Mouse (Mus musculus) heart, embryonic 10.5 days (tissue): Measurements from ENCODE around the gene Cpb2. TPM values are rescaled to one million over a fixed set of nuclear protein-coding genes. Genes with fewer than 3 reads are reported as not detected.

Experiments
- DNase-seq: peaks from one replicate; pipeline ENCODE4 v3.0.0-alpha.2; 2017; ENCODE audit warnings: low spot score
- H3K27ac ChIP-seq: fragments of 300-500 bp; sonication (generic); 2 replicates; pipeline ENCODE4 v1.5.1; 2016; ENCODE audit warnings: mild to moderate bottlenecking
- H3K27me3 ChIP-seq: fragments of 300-500 bp; sonication (generic); 2 replicates; pipeline ENCODE4 v1.6.1; 2016; ENCODE audit warnings: mild to moderate bottlenecking; ENCODE audit not compliant: poor library complexity, insufficient read depth, severe bottlenecking
- H3K36me3 ChIP-seq: fragments of 300-500 bp; sonication (generic); 2 replicates; pipeline ENCODE4 v1.6.1; 2016; ENCODE audit warnings: mild to moderate bottlenecking, moderate library complexity
- H3K4me1 ChIP-seq: fragments of 300-500 bp; sonication (generic); 2 replicates; pipeline ENCODE4 v1.6.1; 2016; ENCODE audit warnings: mild to moderate bottlenecking
- H3K4me3 ChIP-seq: fragments of 300-500 bp; sonication (generic); 2 replicates; pipeline ENCODE4 v1.5.1; 2016; ENCODE audit warnings: mild to moderate bottlenecking, moderate library complexity
- H3K9me3 ChIP-seq: fragments of 300-500 bp; sonication (generic); 2 replicates; pipeline ENCODE4 v1.6.1; 2016; ENCODE audit warnings: mild to moderate bottlenecking, moderate library complexity
- WGBS: fragments of 180-500 bp; shearing (Covaris S2); methylation state at CpG from one replicate; pipeline ENCODE4 v1.1.7; 2016; 5-methylcytosine and 5-hydroxymethylcytosine counted together
- polyA plus RNA-seq: library from polyadenylated mRNA; unstranded; fragments of >200 nt; fragmentation: Nextera tagmentation; extraction: Ambion mirVana; gene quantifications from 2 replicates; pipeline ENCODE4 v1.2.1, GENCODE M21; 2016

Cpb2 gene
- polyA plus RNA-seq: 0.22 and 5.8 TPM in 2 replicates

DNA sequence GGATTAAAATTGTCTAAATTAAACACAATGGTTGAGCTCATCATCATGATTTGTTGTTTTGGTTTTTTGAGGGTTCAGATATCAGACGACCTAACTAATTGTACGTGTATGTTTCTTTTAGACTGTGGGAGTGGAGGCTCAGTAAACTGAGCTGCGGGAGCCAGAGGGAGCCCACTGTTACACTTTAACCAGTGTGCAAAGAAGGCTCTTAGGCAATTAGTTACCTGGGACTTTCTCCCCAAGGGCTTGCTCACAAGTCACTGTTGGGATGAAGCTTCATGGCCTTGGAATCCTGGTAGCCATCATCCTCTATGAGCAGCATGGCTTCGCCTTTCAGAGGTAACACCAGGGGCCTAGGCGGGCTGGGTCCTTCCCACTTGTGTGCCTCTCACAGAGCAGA lies at the start of gene Cpb2:
Cpb2 (plus strand) TSS at position 201 of the 400 bp plus-strand sequence.
- Histone ChIP-seq H3K9me3 (no peaks in the 10 kb centered on the region), H3K27me3 (no peaks in the 10 kb centered on the region), H3K27ac (no peak within 1 kb of the TSS), H3K4me1 (no peaks in the 10 kb centered on the region), H3K4me3 (no peak within 1 kb of the TSS), H3K36me3 (no peaks in the 10 kb centered on the region)
- 84% methylated on average over 5 of the region's 5 CpGs for WGBS
- DNase-seq: no peak

GRCm38 (mm10) chr14:75192427-75192826 lies 49.7 kb upstream of the Cpb2 start:
- Histone ChIP-seq H3K4me3 (no peak overlapping the region), H3K27me3 (no peaks in the 10 kb centered on the region), H3K27ac (no peak overlapping the region), H3K36me3 (no peaks in the 10 kb centered on the region), H3K4me1 (peaks cover 7% of the 10 kb centered on the region), H3K9me3 (no peaks in the 10 kb centered on the region)
- no peak for DNase-seq
- WGBS: 72% methylated on average over 10 of the region's 10 CpGs

DNA sequence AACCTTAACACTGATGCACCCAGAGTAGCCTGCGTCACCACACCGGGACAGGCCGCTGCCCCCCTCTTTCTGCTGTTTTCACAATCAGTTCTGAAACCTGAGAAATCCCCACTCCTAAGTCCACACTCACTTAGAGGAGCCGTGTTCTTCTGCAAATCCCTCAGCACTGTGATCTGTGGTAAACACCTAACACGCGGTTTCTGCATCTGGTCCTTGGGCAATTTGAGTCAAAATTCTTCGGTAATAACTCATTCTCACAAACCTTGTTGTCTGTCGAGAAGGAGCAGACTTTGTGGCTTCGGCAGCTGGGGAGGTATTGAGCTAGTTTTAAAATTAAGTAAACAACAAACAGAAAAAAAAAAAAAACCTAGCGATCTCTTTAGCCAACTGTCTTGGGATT lies 49.2 kb upstream of the Cpb2 start:
- no peak for DNase-seq
- no peak overlapping the region for H3K4me3 ChIP-seq
- no peaks in the 10 kb centered on the region for H3K27me3 ChIP-seq
- H3K27ac ChIP-seq: no peak overlapping the region
- no peaks in the 10 kb centered on the region for H3K9me3 ChIP-seq
- H3K36me3 ChIP-seq: no peaks in the 10 kb centered on the region
- H3K4me1 ChIP-seq: peaks cover 12% of the 10 kb centered on the region
- WGBS: 80% methylated on average over 10 of the region's 10 CpGs

- DNase-seq: no peak
- no peaks in the 10 kb centered on the region for H3K9me3 ChIP-seq
- 92% methylated on average over 5 of the region's 5 CpGs for WGBS
- peaks cover 3% of the 10 kb centered on the region; the same call in 1 of the 2 replicates for H3K36me3 ChIP-seq
- H3K4me3 ChIP-seq: no peak overlapping the region
- no peak overlapping the region for H3K27ac ChIP-seq
- H3K4me1 ChIP-seq: peaks cover 12% of the 10 kb centered on the region
- H3K27me3 ChIP-seq: no peaks in the 10 kb centered on the region
Observed at GRCm38 (mm10) chr14:75195530-75195929, 46.6 kb upstream of the Cpb2 start.

- H3K27me3 ChIP-seq: no peaks in the 10 kb centered on the region
- 41% methylated on average over 5 of the region's 5 CpGs for WGBS
- H3K4me3 ChIP-seq: no peak overlapping the region
- no peaks in the 10 kb centered on the region for H3K9me3 ChIP-seq
- H3K27ac ChIP-seq: no peak overlapping the region
- H3K4me1 ChIP-seq: peaks cover 12% of the 10 kb centered on the region
- H3K36me3 ChIP-seq: peaks cover 6% of the 10 kb centered on the region; the same call in 1 of the 2 replicates
- DNase-seq: no peak
Observed at GRCm38 (mm10) chr14:75197027-75197426, 45.1 kb upstream of the Cpb2 start.

DNA sequence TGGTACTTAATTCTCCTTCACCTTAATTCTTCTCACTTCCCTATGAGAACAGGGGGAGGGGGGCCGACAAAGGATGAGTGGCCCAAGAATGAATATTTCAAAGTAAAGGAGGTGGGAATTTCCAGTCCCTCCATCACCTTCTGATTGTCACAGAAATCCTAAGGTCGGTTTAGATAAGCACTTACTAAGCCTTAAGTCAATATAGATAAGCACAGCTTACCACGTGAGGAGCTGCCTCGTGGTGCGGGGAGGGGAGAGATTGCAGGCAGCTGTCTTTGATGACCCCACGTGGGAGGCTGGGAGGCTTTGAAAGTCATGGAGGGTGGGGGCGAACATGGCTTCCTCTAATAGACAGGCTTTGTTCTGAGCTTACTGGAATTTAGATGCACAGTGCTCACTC lies 44.4 kb upstream of the Cpb2 start:
- no peaks in the 10 kb centered on the region for H3K9me3 ChIP-seq
- DNase-seq: no peak

DNA sequence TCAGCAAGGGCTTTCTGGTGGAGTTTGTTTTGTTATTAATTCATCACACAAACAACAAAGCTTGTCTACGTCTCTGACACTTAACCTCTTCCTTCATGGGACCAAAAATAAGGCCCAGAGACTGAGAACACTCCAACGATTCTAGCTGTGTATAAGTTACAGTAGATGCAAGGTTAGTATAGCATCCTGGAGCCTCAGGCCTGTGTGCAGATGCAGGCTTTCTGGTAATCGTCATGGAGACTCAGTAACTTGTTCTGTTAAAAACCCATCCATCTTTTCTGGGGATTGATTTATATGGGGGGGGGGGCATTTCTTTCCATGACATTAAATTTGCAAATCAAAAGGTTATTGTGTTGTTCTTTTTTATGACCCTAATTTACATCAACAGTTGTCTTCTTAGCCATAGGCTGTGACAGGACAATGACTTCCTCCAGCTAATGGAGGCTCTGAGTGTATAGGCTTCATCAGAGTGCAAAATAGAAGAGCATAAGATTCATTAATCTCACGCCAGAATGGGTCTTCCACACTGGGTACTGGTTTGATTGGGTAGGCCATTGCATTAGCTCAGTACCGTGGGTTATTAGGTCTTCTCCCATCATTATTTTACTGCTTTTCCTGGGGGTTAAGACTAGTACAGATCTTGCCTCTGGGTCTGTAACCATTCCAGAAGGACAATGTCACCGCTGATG lies 36.6 kb upstream of the Cpb2 start:
- WGBS: 77% methylated on average over 6 of the region's 6 CpGs

More for the DNA sequence above, 44.4 kb upstream of the Cpb2 start:
- Histone ChIP-seq H3K4me3 (no peak overlapping the region), H3K4me1 (peaks cover 12% of the 10 kb centered on the region), H3K27ac (peak overlapping the region; percentile 16; the same call in 1 of the 2 replicates), H3K27me3 (no peaks in the 10 kb centered on the region), H3K36me3 (peaks cover 6% of the 10 kb centered on the region; the same call in 1 of the 2 replicates)
- 19% methylated on average over 7 of the region's 7 CpGs for WGBS

GRCm38 (mm10) chr14:75206307-75206706 lies 35.8 kb upstream of the Cpb2 start:
- 90% methylated on average over 4 of the region's 4 CpGs for WGBS
- H3K4me3 ChIP-seq: no peak overlapping the region
- H3K27ac ChIP-seq: no peak overlapping the region
- H3K36me3 ChIP-seq: peaks cover 4% of the 10 kb centered on the region; the same call in 1 of the 2 replicates
- H3K27me3 ChIP-seq: no peaks in the 10 kb centered on the region
- no peak for DNase-seq
- H3K4me1 ChIP-seq: no peaks in the 10 kb centered on the region
- H3K9me3 ChIP-seq: no peaks in the 10 kb centered on the region

More for the DNA sequence above, 36.6 kb upstream of the Cpb2 start:
- H3K27ac ChIP-seq: no peak overlapping the region
- H3K27me3 ChIP-seq: no peaks in the 10 kb centered on the region
- H3K36me3 ChIP-seq: peaks cover 3% of the 10 kb centered on the region; the same call in 1 of the 2 replicates
- no peak overlapping the region for H3K4me3 ChIP-seq
- no peaks in the 10 kb centered on the region for H3K9me3 ChIP-seq
- H3K4me1 ChIP-seq: no peaks in the 10 kb centered on the region
- DNase-seq: no peak

DNA sequence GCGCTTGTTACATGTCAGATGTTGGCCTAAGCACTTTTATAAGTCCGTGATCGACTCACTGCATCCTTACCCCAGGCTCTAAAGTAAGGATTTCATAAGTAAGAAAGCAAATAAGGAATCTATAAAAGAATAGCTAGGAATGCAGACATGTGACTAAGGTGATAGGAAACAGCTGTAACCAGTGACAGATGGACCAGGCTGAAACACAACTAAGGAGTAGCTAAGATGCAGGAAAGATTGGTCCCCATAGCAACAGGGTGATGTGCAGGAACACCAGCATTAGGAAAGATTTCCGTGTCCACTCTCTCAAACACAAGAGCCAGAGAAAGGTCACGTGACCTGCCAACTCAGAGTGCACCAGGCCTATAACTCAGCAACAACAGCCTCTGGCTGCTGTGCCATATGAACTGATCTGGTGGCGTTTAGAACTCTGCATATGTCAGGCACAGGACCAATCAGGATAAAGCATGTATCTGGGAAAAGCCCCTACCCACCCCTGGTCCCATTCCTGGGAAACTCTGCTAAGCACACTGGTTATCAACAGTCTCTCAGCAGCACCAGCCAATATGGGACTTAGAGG lies 33.4 kb upstream of the Cpb2 start:
- WGBS: 79% methylated on average over 6 of the region's 6 CpGs
- DNase-seq: no peak

DNA sequence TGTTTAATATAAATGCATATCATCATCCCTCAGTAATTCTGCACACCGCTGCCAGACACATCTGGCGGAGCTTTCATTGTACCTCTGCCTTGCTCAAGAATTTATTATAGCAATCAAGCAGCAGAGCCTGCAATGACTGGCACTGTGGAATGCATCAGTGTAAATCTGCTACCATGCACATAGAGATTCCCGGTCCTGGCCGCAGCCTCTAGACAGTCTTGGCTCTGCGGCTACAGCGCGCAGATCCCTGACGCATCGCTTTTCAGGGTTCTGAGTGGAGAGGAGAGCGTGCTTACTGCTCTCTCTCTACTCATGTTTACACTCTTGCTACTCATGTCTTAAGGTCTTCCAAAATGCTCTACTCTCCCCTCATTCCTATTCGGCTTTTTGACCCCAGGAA lies 28.3 kb upstream of the Cpb2 start:
- WGBS: 88% methylated on average over 11 of the region's 11 CpGs
- Histone ChIP-seq H3K9me3 (no peaks in the 10 kb centered on the region), H3K4me1 (no peaks in the 10 kb centered on the region), H3K27ac (no peak overlapping the region), H3K27me3 (no peaks in the 10 kb centered on the region), H3K36me3 (peaks cover 3% of the 10 kb centered on the region; the same call in 1 of the 2 replicates), H3K4me3 (no peak overlapping the region)
- DNase-seq: no peak

More for the DNA sequence above, 33.4 kb upstream of the Cpb2 start:
- H3K4me1 ChIP-seq: no peaks in the 10 kb centered on the region
- H3K27me3 ChIP-seq: no peaks in the 10 kb centered on the region
- no peaks in the 10 kb centered on the region for H3K9me3 ChIP-seq
- no peak overlapping the region for H3K27ac ChIP-seq
- H3K36me3 ChIP-seq: peaks cover 3% of the 10 kb centered on the region; the same call in 1 of the 2 replicates
- no peak overlapping the region for H3K4me3 ChIP-seq

DNA sequence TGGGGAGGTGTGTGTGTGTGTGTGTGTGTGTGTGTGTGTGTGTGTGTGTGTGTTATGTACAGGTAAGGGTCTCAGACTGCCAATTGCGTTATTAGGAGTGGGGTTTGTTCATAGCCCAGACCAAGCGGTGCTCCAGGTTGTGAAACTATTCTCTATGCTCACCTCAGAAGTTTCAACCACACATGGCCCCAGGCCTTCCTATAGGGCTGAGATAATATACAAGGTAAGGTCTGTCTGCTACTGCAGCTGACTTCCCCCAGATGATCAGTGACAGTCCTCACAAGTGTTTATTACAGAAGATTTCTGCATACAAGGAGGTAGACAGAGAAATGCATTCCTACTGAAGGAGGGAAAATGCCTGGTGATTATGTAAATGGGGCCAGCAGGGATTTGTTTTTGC lies 23.2 kb upstream of the Cpb2 start:
- H3K4me3 ChIP-seq: no peak overlapping the region
- H3K36me3 ChIP-seq: no peaks in the 10 kb centered on the region
- WGBS: 85% methylated on average over 2 of the region's 2 CpGs
- H3K27me3 ChIP-seq: no peaks in the 10 kb centered on the region
- DNase-seq: no peak
- no peaks in the 10 kb centered on the region for H3K9me3 ChIP-seq
- no peaks in the 10 kb centered on the region for H3K4me1 ChIP-seq
- no peak overlapping the region for H3K27ac ChIP-seq

GRCm38 (mm10) chr14:75219250-75219913 lies 22.7 kb upstream of the Cpb2 start:
- Histone ChIP-seq H3K4me3 (no peak overlapping the region), H3K4me1 (no peaks in the 10 kb centered on the region), H3K27me3 (no peaks in the 10 kb centered on the region), H3K9me3 (no peaks in the 10 kb centered on the region), H3K36me3 (no peaks in the 10 kb centered on the region), H3K27ac (no peak overlapping the region)
- DNase-seq: no peak
- 81% methylated on average over 5 of the region's 5 CpGs for WGBS

DNA sequence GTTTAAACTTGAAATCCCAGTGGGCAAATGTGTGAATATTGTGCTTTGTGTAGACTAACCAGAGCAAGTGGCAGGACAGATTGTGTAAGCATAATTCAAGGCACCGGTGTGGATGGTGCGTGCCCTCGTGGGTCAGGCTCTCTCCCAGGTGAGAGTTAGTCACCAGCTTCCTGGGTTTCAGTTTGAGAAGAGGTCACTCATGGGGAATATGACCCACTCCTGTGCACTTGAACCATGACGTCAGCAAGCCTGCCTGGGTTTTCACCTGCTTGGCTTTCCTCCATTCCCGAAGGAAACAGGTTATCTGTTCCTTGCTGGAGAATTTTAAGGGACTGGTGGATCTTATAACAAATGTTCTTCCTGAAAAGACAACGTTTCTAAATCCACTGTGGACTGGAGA lies 19.7 kb upstream of the Cpb2 start:
- no peak overlapping the region for H3K4me3 ChIP-seq
- DNase-seq: no peak
- H3K4me1 ChIP-seq: no peaks in the 10 kb centered on the region
- no peak overlapping the region for H3K27ac ChIP-seq
- WGBS: 74% methylated on average over 6 of the region's 6 CpGs
- H3K27me3 ChIP-seq: no peaks in the 10 kb centered on the region
- H3K36me3 ChIP-seq: no peaks in the 10 kb centered on the region
- no peaks in the 10 kb centered on the region for H3K9me3 ChIP-seq
